Mouse (Mus musculus) T-helper 1 cell (primary cell): ENCODE measurements around the gene Tut1.
"Not testable (repeated sequence)": the region's sequence is repeated elsewhere in the genome, so short reads cannot be mapped to it uniquely, and the experiment has no call there.

ENCODE experiments used
- in situ Hi-C: fragments of 300-600 bp; cut with MboI, MseI; formaldehyde crosslinking; loops from one replicate; pipeline ENCODE4 v1.15.1; 2025; ENCODE audit warnings: high pct_unique_total_duplicates

The Tut1 gene

GRCm38 (mm10) chr19:8999223-8999622, 45.6 kb downstream of the Tut1 start:
- in situ Hi-C loops, result no loop called here

GRCm38 (mm10) chr19:9006915-9007314, 53.3 kb downstream of the Tut1 start:
- in situ Hi-C loops, result not testable (repeated sequence)
